Mouse (Mus musculus) liver, postnatal 0 days (tissue): ENCODE results near the gene Foxa1.

ENCODE experiments used
- CTCF ChIP-seq: sonication (generic); IDR thresholded peaks from 2 replicates; pipeline ENCODE4 v1.5.1; 2016; ENCODE audit warnings: antibody characterized with exemption, low read depth
- EP300 ChIP-seq: IDR thresholded peaks from 2 replicates; pipeline ENCODE4 v1.6.1; 2016; ENCODE audit warnings: antibody characterized with exemption, low read depth, mild to moderate bottlenecking

- no peak for TF ChIP-seq CTCF
- no peak for TF ChIP-seq EP300
Measured at GRCm38 (mm10) chr12:57546415-57547201, at the start of gene Foxa1.
